Mouse (Mus musculus): ENCODE measurements at regions not wholly inside any gene's neighbourhood (a gene's known extent, or its start where the extent isn't known, plus 50 kb on each side); places are given as distances from the start of the nearest gene placed in this dataset.

DNA sequence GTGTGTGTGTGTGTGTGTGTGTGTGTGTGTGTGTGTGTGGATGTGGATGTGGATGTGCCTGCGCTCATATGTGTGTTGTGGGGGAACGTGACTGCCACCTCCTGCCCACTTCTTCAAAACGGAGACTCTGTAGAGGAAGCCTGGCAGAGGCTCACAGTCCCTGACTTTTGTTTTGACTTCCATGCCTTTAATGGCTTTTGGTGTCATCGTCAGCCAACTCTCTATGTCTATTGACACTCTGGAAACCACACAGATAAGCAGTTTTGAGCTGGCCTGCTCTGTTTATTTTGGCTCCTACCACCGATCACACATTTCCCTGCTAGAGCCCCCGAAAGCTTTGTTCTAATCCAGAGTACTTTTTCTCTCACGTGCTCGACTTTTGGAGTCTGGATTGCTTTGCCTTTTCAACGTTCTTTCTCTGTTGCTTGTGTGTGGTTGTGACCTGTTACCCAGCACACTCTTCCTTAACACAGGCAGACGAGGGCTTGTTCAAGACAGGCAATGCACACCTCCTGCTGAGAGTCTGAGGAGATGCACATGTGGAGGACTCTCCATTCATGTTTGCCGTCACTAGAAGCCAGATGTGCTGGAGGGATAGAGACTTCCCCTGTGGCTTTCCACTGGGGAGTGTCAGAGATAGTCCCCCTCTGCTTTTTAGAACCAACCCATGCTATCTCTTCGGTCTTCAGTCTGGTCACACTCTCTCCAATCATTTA is 78.6 kb upstream of the S1pr1 start:
- peak; percentile 50 for TF ChIP-seq CTCF (IDR thresholded peaks at IDR 0.05; ENCODE audit: insufficient read depth, low read length)
- TF ChIP-seq POLR2A (IDR thresholded peaks at IDR 0.05; ENCODE audit: borderline replicate concordance, extremely low read depth, low read depth, low read length), result no peak
